Mouse (Mus musculus): ENCODE measurements around the gene Asic2.

DNA sequence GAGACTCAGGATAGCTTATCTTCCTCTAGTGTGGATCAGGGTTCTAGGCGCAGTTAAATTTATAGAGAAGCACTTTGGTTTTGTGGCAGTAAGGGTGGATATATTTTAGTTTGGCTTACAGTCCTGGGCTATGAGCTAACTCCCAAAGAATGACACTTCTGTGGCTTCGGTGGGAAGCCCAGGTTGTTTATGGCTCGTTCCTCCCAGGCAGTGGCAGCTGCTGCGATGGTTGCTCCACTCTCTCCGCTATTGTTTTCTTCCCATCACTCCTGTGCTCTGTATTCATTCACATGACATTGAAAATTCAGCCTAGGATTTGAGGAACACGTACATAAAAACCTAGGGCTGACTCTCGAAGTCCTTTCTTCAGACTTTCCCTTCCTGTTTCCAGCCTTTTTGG, 1065.6 kb downstream of the Asic2 start:
- TF ChIP-seq MAZ (IDR thresholded peaks at IDR 0.05; ENCODE audit: low read depth, low read length) (no peak), KAT2A (conservative IDR thresholded peaks at IDR 0.05; ENCODE audit: low read depth, low read length) (no peak), ZC3H11A (IDR thresholded peaks at IDR 0.05; ENCODE audit: low read depth, low read length) (no peak), ZMIZ1 (IDR thresholded peaks at IDR 0.05; ENCODE audit: low read depth, low read length) (no peak), CTCF (IDR thresholded peaks at IDR 0.05 in 2 of 3, conservative IDR thresholded peaks at IDR 0.05 in 1 of 3; ENCODE audit: control insufficient read depth in 1 of 3, insufficient read depth in 1 of 3, low read depth in 2 of 3, low read length in 3 of 3, poor library complexity in 1 of 3, severe bottlenecking in 1 of 3) (no peak), MAFK (IDR thresholded peaks at IDR 0.05; ENCODE audit: borderline replicate concordance, low read depth, low read length) (no peak), GATA1 (IDR thresholded peaks at IDR 0.05; ENCODE audit: low read depth, low read length) (no peak), POLR2A (IDR thresholded peaks at IDR 0.05; ENCODE audit: control insufficient read depth in 1 of 2, insufficient read depth in 1 of 2, low read depth in 1 of 2, low read length in 2 of 2, poor library complexity in 1 of 2) (no peak), NELFE (IDR thresholded peaks at IDR 0.05; ENCODE audit: low read depth, low read length) (no peak), ETS1 (IDR thresholded peaks at IDR 0.05; ENCODE audit: low read depth, low read length) (no peak)
